Mouse (Mus musculus) activated CD4-positive, CD25-positive, alpha-beta regulatory T cell, adult 9 weeks (primary cell): ENCODE results near the gene P2ry2. TPM values are rescaled to one million over a fixed set of nuclear protein-coding genes. Genes with fewer than 3 reads are reported as not detected.

ENCODE experiments used
- polyA plus RNA-seq: library from polyadenylated mRNA; unstranded; fragments of 100-300 nt; shearing (Covaris generic); gene quantifications from one replicate; pipeline ENCODE4 v1.2.1, GENCODE M21; 2017

P2ry2 gene
- not detected for polyA plus RNA-seq

DNA sequence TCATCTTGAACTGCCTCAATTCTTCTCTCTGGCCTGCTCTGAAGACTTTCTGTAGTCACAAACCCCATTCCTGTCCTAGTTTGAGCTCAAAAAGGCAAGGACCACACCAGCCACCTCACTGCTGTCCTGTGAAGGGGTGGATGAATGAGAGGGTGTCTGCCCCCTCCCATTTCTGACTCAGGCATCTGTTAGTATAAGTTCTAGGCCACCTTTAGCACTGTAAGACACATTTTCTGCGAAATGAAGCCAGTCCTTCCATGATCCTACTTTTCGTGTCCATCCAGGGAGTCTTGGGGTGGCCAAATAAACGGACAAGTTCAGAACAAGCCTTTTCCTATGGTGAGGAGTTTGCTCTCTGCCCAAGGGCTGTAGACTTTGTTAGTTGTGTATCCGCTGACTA, at the start of gene P2ry2:
Gene P2ry2 (minus strand): TSS at position 326 of the 400 bp plus-strand sequence.

GRCm38 (mm10) chr7:100974135-100974903, 38.3 kb downstream of the P2ry2 start, which contains the start of gene P2ry6:
Gene P2ry6, minus strand, starts transcription at chr7:100974649.

Other genes starting within 250 kb of the P2ry2 start
- 31.9 TPM for gene Relt, start 149.4 kb downstream of the P2ry2 start, polyA plus RNA-seq
- 0.11 TPM for gene Arhgef17, start 80.8 kb downstream of the P2ry2 start, polyA plus RNA-seq
- not detected for gene P2ry6, start 38.2 kb downstream of the P2ry2 start, polyA plus RNA-seq
- 42.5 TPM for gene Fchsd2, start 80.0 kb upstream of the P2ry2 start, polyA plus RNA-seq